Mouse (Mus musculus) heart, embryonic 10.5 days (tissue): Measurements from ENCODE around the gene Opa1. TPM values are rescaled to one million over a fixed set of nuclear protein-coding genes. Genes with fewer than 3 reads are reported as not detected.
A peak's percentile ranks its signal among the peaks of the same experiment; 100 is the strongest.

ENCODE experiments used
- DNase-seq: peaks from one replicate; pipeline ENCODE4 v3.0.0-alpha.2; 2017; ENCODE audit warnings: low spot score
- H3K27ac ChIP-seq: fragments of 300-500 bp; sonication (generic); 2 replicates; pipeline ENCODE4 v1.5.1; 2016; ENCODE audit warnings: mild to moderate bottlenecking
- H3K27me3 ChIP-seq: fragments of 300-500 bp; sonication (generic); 2 replicates; pipeline ENCODE4 v1.6.1; 2016; ENCODE audit warnings: mild to moderate bottlenecking; ENCODE audit not compliant: poor library complexity, insufficient read depth, severe bottlenecking
- H3K36me3 ChIP-seq: fragments of 300-500 bp; sonication (generic); 2 replicates; pipeline ENCODE4 v1.6.1; 2016; ENCODE audit warnings: mild to moderate bottlenecking, moderate library complexity
- H3K4me1 ChIP-seq: fragments of 300-500 bp; sonication (generic); 2 replicates; pipeline ENCODE4 v1.6.1; 2016; ENCODE audit warnings: mild to moderate bottlenecking
- H3K4me3 ChIP-seq: fragments of 300-500 bp; sonication (generic); 2 replicates; pipeline ENCODE4 v1.5.1; 2016; ENCODE audit warnings: mild to moderate bottlenecking, moderate library complexity
- H3K9me3 ChIP-seq: fragments of 300-500 bp; sonication (generic); 2 replicates; pipeline ENCODE4 v1.6.1; 2016; ENCODE audit warnings: mild to moderate bottlenecking, moderate library complexity
- WGBS: fragments of 180-500 bp; shearing (Covaris S2); methylation state at CpG from one replicate; pipeline ENCODE4 v1.1.7; 2016; 5-methylcytosine and 5-hydroxymethylcytosine counted together
- polyA plus RNA-seq: library from polyadenylated mRNA; unstranded; fragments of >200 nt; fragmentation: Nextera tagmentation; extraction: Ambion mirVana; gene quantifications from 2 replicates; pipeline ENCODE4 v1.2.1, GENCODE M21; 2016

Opa1 gene
- polyA plus RNA-seq, 1 experiment from 2014 or later, result 41.5 TPM

DNA sequence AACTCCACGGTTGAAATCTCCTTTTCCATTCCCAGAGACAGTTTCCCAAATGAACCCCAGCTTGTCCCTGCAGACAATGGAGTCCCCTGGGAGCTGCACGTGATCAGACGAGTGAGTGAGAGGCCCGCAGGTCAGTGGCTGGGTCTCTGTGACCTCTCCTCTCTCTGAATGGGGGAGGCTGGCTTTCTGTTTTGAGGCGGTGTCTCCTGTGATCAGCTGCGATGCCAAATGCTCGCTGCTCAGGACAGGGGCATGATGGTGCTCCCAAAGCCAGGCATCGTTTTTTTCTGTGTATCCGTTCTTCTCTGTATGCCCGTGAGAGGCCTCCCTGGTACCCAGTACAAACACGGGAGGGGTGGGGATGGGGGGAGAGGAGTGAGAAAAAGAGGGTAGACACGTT, 104.4 kb downstream of the Opa1 start:
- H3K4me1 ChIP-seq, result peaks cover 18% of the 10 kb centered on the region

DNA sequence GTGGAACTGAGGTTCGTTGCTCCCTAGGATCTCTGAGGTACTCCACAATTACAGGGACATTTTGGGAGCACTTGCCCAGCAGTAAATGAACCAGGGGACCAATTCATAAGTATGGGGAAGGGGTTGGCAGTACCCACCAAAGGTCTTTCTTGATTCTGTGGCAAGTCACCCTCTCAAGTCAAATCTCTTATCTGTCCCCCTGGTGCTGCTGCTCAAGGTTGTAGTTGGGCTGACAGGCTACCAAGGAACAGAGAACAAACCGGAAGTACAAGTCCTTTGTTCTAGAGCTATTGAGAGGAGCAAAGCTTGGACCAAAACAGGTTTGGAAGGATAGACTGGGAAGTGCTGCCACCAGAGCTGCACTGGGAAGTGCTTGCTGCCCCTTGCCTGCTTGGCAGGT, 105.0 kb downstream of the Opa1 start:
- no peak overlapping the region for H3K4me3 ChIP-seq
- H3K9me3 ChIP-seq, result no peaks in the 10 kb centered on the region
- peak overlapping the region; percentile 78; the same call in 1 of the 2 replicates for H3K27ac ChIP-seq
- H3K4me1 ChIP-seq, result peaks cover 18% of the 10 kb centered on the region
- DNase-seq, result peak; percentile 66
- 64% methylated on average over 2 of the region's 2 CpGs for WGBS
- H3K36me3 ChIP-seq, result no peaks in the 10 kb centered on the region
- peaks cover 7% of the 10 kb centered on the region for H3K27me3 ChIP-seq

More for the DNA sequence above, 104.4 kb downstream of the Opa1 start:
- WGBS, result 15% methylated on average over 12 of the region's 12 CpGs
- DNase-seq, result peak; percentile 75
- Histone ChIP-seq H3K9me3 (no peaks in the 10 kb centered on the region), H3K27ac (peak overlapping the region; percentile 78), H3K27me3 (peaks cover 7% of the 10 kb centered on the region), H3K4me3 (peak overlapping the region; percentile 19; the same call in 1 of the 2 replicates), H3K36me3 (no peaks in the 10 kb centered on the region)

DNA sequence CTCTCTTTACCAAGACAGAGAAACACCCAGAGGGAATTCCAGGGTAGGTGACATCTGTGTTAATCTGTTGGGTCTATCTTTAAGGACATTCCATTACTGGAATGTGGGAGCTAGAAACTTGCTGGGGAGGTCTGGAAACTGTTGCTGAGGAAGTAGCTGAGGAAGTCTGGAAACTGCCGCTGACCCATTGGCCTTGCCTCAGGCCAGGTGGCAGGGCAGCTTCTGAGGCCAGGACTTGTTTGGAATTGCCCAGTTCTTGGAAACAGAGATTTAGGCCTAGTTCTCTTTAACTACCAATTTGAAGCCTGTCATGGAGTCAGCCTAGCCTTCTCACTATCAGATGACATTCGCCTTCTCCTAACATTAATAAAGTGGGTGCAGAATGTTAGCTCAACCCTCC, 105.5 kb downstream of the Opa1 start:
- H3K4me3 ChIP-seq, result no peak overlapping the region
- peak; percentile 58 for DNase-seq
- H3K27me3 ChIP-seq, result peaks cover 7% of the 10 kb centered on the region
- H3K4me1 ChIP-seq, result peaks cover 18% of the 10 kb centered on the region
- no peak overlapping the region for H3K27ac ChIP-seq
- WGBS, result 80% methylated on average over 2 of the region's 2 CpGs
- no peaks in the 10 kb centered on the region for H3K9me3 ChIP-seq
- no peaks in the 10 kb centered on the region for H3K36me3 ChIP-seq

DNA sequence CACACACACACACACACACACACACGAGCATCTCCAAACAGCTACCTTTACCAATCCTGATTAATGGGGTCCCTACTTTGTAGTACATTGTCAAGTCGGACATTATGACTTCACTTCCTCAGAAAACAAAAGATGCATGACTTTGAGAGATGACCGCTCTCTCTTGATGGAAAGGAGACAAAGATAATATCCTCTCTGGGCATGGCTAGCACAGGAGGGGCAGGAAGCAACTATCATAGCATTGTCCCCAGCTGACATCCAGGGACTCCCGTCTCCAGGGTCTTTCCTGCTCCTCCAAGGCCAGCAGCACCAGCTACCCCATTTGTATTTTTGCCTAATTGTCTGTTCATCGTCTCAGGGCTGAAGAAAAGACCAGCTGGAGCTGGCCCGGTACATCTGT, 107.0 kb downstream of the Opa1 start:
- Histone ChIP-seq H3K9me3 (no peaks in the 10 kb centered on the region), H3K27me3 (no peaks in the 10 kb centered on the region; the same call in 1 of the 2 replicates), H3K36me3 (no peaks in the 10 kb centered on the region), H3K4me1 (peaks cover 18% of the 10 kb centered on the region), H3K27ac (no peak overlapping the region; the same call in 1 of the 2 replicates), H3K4me3 (no peak overlapping the region)
- DNase-seq, result no peak
- WGBS, result 67% methylated on average over 6 of the region's 6 CpGs

DNA sequence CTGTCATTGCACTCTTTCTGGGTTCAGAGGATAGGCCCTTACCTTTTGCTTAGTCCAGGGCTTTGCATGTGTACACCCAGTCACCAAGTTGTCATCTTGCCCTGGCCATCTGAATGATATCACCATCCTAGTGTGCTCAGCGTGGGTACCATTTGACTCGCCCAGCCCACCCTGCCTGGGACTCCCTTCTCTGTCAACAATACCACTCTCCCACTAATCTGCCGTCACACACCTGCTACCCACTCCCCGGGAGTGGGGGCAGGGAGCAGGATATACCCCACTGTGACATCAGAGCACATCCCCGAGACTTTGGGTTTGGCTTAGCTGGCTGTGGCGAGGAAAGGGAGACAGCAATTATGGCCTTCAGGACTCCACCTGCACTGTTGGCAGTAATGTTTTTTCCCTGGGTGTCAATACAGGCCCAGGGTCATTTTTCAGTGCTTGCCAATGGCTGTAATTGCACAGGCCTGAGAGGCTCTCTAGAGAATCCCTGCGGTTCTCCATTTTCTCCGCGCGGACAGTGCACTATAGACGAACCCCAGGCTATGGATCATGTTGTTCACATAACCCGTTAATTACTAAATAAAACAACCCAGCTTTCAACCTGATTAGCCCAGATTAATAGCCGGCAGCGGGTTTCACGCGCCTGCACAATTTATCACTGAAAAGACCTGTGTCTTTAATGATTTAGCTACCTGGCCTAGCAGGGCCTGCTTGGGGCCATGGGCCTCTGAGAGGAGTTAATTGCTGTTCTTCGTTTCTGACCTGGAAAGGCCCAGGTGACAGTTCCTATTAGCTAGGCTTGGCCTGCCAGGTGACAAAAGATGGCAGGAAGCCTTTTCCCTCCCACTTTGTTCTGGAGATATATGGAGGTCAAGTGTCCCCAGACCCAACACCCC, 109.1 kb downstream of the Opa1 start:
- Histone ChIP-seq H3K27ac (no peak overlapping the region), H3K27me3 (no peaks in the 10 kb centered on the region; the same call in 1 of the 2 replicates), H3K9me3 (no peaks in the 10 kb centered on the region), H3K4me3 (no peak overlapping the region), H3K36me3 (no peaks in the 10 kb centered on the region), H3K4me1 (peaks cover 15% of the 10 kb centered on the region)
- 81% methylated on average over 17 of the region's 17 CpGs for WGBS
- DNase-seq, result peak; percentile 65

DNA sequence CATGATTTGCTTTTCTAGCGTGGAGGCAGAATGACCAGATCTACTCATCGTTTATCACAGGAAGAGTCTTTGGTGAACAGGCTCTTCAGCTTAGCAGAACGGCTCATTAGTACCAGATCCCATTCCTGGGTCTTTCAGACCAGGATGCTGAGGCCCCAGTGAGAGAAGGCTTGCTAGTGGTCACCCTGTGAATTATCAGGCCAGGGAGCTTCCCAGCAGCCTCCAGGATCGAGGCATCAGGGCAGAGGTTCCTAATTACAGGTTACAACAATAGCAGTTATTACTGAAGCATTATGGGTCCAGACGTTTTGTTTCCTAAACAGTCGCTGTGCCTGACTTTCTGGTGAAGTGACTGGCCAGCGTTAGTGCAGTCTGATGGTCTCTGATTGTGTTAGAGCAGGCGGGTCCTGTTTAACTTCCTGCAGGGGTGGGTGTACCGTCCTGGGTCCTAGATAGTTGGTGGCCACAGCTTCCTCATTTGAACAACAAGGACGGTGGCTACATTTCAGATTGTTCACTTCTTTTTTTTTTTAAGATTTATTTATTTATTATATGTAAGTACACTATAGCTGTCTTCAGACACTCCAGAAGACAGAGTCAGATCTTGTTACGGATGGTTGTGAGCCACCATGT, 110.2 kb downstream of the Opa1 start:
- no peak overlapping the region for H3K27ac ChIP-seq
- H3K4me3 ChIP-seq, result no peak overlapping the region
- WGBS, result 63% methylated on average over 11 of the region's 11 CpGs
- H3K4me1 ChIP-seq, result peaks cover 13% of the 10 kb centered on the region; the same call in 1 of the 2 replicates
- peak; percentile 39 for DNase-seq
- no peaks in the 10 kb centered on the region for H3K36me3 ChIP-seq
- H3K27me3 ChIP-seq, result no peaks in the 10 kb centered on the region; the same call in 1 of the 2 replicates
- no peaks in the 10 kb centered on the region for H3K9me3 ChIP-seq

DNA sequence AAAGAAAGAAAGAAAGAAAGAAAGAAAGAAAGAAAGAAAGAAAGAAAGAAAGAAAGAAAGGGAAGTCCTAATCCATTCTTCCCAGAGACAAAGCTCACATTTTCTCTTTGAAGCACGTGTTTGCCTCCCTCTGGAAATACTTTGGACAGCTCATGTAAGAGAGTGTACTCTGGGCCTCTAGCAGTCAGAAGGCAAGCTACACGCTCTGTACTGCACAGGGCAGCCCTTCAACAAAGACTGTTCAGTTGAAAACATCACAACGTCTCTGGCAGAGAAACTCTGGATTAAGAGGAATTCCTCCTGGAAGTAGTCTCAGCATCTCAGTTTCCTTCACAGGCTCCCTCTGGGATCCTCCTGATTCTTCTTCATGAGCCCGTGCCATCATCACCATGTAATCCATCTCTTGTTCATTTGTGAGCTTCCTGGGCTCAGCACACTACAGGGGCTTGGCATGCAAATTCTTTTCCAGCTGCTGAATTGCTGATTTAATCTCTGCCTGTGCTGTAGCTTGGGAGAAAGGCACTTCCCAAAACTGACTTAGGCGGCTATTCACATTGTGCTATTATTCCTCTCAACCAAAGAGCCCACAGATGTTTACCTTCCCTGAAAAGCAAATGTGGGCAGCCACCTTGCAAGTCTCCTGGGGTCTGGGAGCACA, 114.0 kb downstream of the Opa1 start:
- 49% methylated on average over 5 of the region's 5 CpGs for WGBS
- H3K36me3 ChIP-seq, result no peaks in the 10 kb centered on the region
- no peak overlapping the region for H3K4me3 ChIP-seq
- DNase-seq, result no peak
- no peaks in the 10 kb centered on the region for H3K9me3 ChIP-seq
- no peaks in the 10 kb centered on the region for H3K27me3 ChIP-seq
- no peak overlapping the region for H3K27ac ChIP-seq
- 0 out of 2 replicates have a peak, but pooled peaks cover 12% of the 10 kb centered on the region for H3K4me1 ChIP-seq

DNA sequence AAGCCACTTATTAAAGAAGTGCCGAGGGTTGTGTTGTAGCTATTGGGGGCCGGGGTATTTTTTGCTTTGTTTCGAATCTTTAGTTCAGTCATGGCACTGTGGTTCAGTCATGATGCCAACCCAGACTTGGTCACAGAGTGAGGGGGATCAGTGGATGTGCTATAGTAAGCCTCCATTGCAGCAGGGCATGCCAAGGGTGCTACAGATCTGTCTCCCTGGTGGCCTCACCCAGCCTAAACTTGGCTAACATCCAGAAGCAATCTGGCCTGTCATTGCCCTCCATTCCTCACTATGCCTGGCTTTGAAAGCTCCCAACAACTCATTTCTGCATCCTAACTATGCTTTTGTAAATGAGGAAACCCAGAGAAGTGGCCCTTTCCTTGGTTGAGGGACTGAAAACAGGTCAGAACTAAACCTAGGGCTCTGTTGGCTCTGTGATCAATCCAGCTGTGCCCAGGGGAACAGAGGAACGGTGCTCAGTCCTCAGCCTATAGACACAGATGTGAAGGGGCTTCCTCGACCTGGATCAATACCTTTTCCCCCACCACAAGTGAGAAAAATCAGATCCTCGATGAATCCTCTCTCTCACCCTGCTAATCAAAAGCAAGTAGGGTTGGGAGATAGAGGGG, 114.8 kb downstream of the Opa1 start:
- 0 out of 2 replicates have a peak, but pooled peaks cover 12% of the 10 kb centered on the region for H3K4me1 ChIP-seq
- DNase-seq, result no peak
- H3K4me3 ChIP-seq, result no peak overlapping the region
- no peaks in the 10 kb centered on the region for H3K36me3 ChIP-seq
- 68% methylated on average over 6 of the region's 6 CpGs for WGBS
- no peaks in the 10 kb centered on the region for H3K27me3 ChIP-seq
- no peaks in the 10 kb centered on the region for H3K9me3 ChIP-seq
- no peak overlapping the region for H3K27ac ChIP-seq

DNA sequence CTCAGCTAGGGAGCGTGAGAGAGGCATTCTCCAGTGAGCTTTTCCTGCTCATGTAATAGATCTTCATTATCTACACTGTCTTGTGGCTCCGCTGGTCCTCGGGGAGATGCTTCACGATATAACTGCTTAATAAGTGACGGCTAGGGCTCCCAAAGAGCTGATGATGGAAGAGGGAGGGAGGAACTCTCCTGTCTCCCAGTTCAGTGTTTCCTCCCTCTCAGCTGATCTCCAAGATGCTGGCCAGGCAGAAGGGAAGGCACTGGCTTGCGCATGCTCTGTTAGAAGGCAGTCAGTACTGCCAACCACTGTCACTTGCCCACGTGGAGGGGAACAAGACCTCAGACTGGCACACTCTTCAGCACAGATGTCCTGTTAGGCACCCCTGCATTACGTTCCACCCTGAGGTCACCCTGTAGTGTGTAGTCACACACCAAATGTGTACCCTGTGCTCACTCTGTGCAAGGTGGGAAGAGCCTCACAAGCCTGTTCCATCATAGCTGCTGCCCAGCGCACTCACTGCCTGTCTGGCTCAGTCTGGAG, 115.4 kb downstream of the Opa1 start:
- Histone ChIP-seq H3K9me3 (no peaks in the 10 kb centered on the region), H3K27ac (no peak overlapping the region), H3K27me3 (no peaks in the 10 kb centered on the region), H3K4me3 (no peak overlapping the region), H3K36me3 (no peaks in the 10 kb centered on the region), H3K4me1 (0 out of 2 replicates have a peak, but pooled peaks cover 12% of the 10 kb centered on the region)
- no peak for DNase-seq
- WGBS, result 61% methylated on average over 9 of the region's 9 CpGs

Other genes starting within 250 kb of the Opa1 start
- gene Atp13a5, start 200.6 kb upstream of the Opa1 start, polyA plus RNA-seq, result not detected in 2 replicates
- 0.07 and 0.11 TPM in 2 replicates for gene Atp13a4, start 34.5 kb upstream of the Opa1 start, polyA plus RNA-seq